Mouse (Mus musculus) hindbrain, embryonic 12.5 days (tissue): ENCODE measurements around the gene Olfr157. TPM values are rescaled to one million over a fixed set of nuclear protein-coding genes. Genes with fewer than 3 reads are reported as not detected.

Experiments
- polyA plus RNA-seq: library from polyadenylated mRNA; unstranded; fragments of >200 nt; fragmentation: Nextera tagmentation; extraction: Ambion mirVana; gene quantifications from 2 replicates; pipeline ENCODE4 v1.2.1, GENCODE M21; 2016

Olfr157 gene
- polyA plus RNA-seq, 1 experiment from 2014 or later: not detected

Other genes with a start within 250 kb of the Olfr157 start
- 30.7 and 31.8 TPM in 2 replicates for gene Npr2, start 208.3 kb downstream of the Olfr157 start, polyA plus RNA-seq
- gene Spag8, start 186.6 kb downstream of the Olfr157 start, polyA plus RNA-seq: 7.1 and 7.2 TPM in 2 replicates
- gene Hint2, start 183.7 kb downstream of the Olfr157 start, polyA plus RNA-seq: 72.7 and 78.3 TPM in 2 replicates
- gene Tmem8b, start 171.2 kb downstream of the Olfr157 start, polyA plus RNA-seq: 13.7 and 14.4 TPM in 2 replicates
- 3.1 and 3.8 TPM in 2 replicates for gene Fam221b, start 171.1 kb downstream of the Olfr157 start, polyA plus RNA-seq
- gene Olfr70, start 139.4 kb downstream of the Olfr157 start, polyA plus RNA-seq: not detected in 2 replicates
- gene Olfr71, start 129.9 kb downstream of the Olfr157 start, polyA plus RNA-seq: not detected in 2 replicates
- 0.21 and 0.28 TPM in 2 replicates for gene Hrct1, start 113.0 kb downstream of the Olfr157 start, polyA plus RNA-seq
- 0.05 and 0.13 TPM in 2 replicates for gene Spaar, start 110.2 kb downstream of the Olfr157 start, polyA plus RNA-seq
- gene Olfr159, start 69.2 kb downstream of the Olfr157 start, polyA plus RNA-seq: not detected in 2 replicates
- not detected in 2 replicates for gene Olfr156, start 16.3 kb downstream of the Olfr157 start, polyA plus RNA-seq
- gene Olfr155, start 11.4 kb upstream of the Olfr157 start, polyA plus RNA-seq: not detected in 2 replicates
- gene Reck, start 35.3 kb upstream of the Olfr157 start, polyA plus RNA-seq: 20.1 and 21.9 TPM in 2 replicates
- gene Glipr2, start 117.2 kb upstream of the Olfr157 start, polyA plus RNA-seq: 94.2 and 104 TPM in 2 replicates
- not detected in 2 replicates for gene Ccin, start 143.3 kb upstream of the Olfr157 start, polyA plus RNA-seq
- 266 and 282 TPM in 2 replicates for gene Clta, start 164.3 kb upstream of the Olfr157 start, polyA plus RNA-seq
- gene Gne, start 244.0 kb upstream of the Olfr157 start, polyA plus RNA-seq: 24.6 and 28.2 TPM in 2 replicates